Mouse (Mus musculus): ENCODE data around the gene A130010J15Rik. TPM values are rescaled to one million over a fixed set of nuclear protein-coding genes. Genes with fewer than 3 reads are reported as not detected.

Gene A130010J15Rik
- total RNA-seq, 2 experiments from 2014 or later: 6.7 to 7.0 TPM

- ATAC-seq (replicated peaks; ENCODE audit: poor library complexity, severe bottlenecking): no peak
Observed at GRCm38 (mm10) chr1:193195169-193195810, 27.4 kb downstream of the A130010J15Rik start.

- ATAC-seq (replicated peaks; ENCODE audit: poor library complexity, severe bottlenecking): no peak
Observed at GRCm38 (mm10) chr1:193197494-193198205, 29.8 kb downstream of the A130010J15Rik start.

GRCm38 (mm10) chr1:193198312-193198711, 30.5 kb downstream of the A130010J15Rik start:
- peak; percentile 21 for ATAC-seq (replicated peaks; ENCODE audit: poor library complexity, severe bottlenecking)

GRCm38 (mm10) chr1:193200640-193201382, 33.0 kb downstream of the A130010J15Rik start:
- peak; percentile 31 for ATAC-seq (replicated peaks; ENCODE audit: poor library complexity, severe bottlenecking)

GRCm38 (mm10) chr1:193201383-193201778, 33.5 kb downstream of the A130010J15Rik start, which contains the start of gene Traf3ip3:
TSS of gene Traf3ip3 (minus strand) at chr1:193201703.
- ATAC-seq (replicated peaks; ENCODE audit: poor library complexity, severe bottlenecking): peak; percentile 87

- no peak for ATAC-seq (replicated peaks; ENCODE audit: poor library complexity, severe bottlenecking)
Observed at GRCm38 (mm10) chr1:193203821-193204220, 36.0 kb downstream of the A130010J15Rik start.

GRCm38 (mm10) chr1:193205431-193205830, 37.6 kb downstream of the A130010J15Rik start:
- ATAC-seq (replicated peaks; ENCODE audit: poor library complexity, severe bottlenecking): no peak

GRCm38 (mm10) chr1:193207503-193207902, 39.7 kb downstream of the A130010J15Rik start, which contains the start of gene Lamb3:
TSS of gene Lamb3 (plus strand) at chr1:193207699.
- ATAC-seq (replicated peaks; ENCODE audit: poor library complexity, severe bottlenecking): peak; percentile 49

- peak; percentile 97 for ATAC-seq (replicated peaks; ENCODE audit: poor library complexity, severe bottlenecking)
Observed at GRCm38 (mm10) chr1:193208178-193208577, 40.3 kb downstream of the A130010J15Rik start.

- ATAC-seq (replicated peaks; ENCODE audit: poor library complexity, severe bottlenecking): no peak
Observed at GRCm38 (mm10) chr1:193211371-193211770, 43.5 kb downstream of the A130010J15Rik start.

- no peak for ATAC-seq (replicated peaks; ENCODE audit: poor library complexity, severe bottlenecking)
Observed at GRCm38 (mm10) chr1:193214053-193214452, 46.2 kb downstream of the A130010J15Rik start.

GRCm38 (mm10) chr1:193216000-193216399, 48.2 kb downstream of the A130010J15Rik start:
- no peak for ATAC-seq (replicated peaks; ENCODE audit: poor library complexity, severe bottlenecking)

- ATAC-seq (replicated peaks; ENCODE audit: poor library complexity, severe bottlenecking): peak; percentile 35; the same call in 1 of the 2 replicates
Observed at GRCm38 (mm10) chr1:193220408-193220807, 52.6 kb downstream of the A130010J15Rik start.

GRCm38 (mm10) chr1:193225531-193225930, 57.7 kb downstream of the A130010J15Rik start:
- ATAC-seq (replicated peaks; ENCODE audit: poor library complexity, severe bottlenecking): no peak

GRCm38 (mm10) chr1:193226114-193226513, 58.3 kb downstream of the A130010J15Rik start:
- ATAC-seq (replicated peaks; ENCODE audit: poor library complexity, severe bottlenecking): no peak

GRCm38 (mm10) chr1:193226724-193227522, 59.1 kb downstream of the A130010J15Rik start:
- peak; percentile 38; the same call in 1 of the 2 replicates for ATAC-seq (replicated peaks; ENCODE audit: poor library complexity, severe bottlenecking)
